Mouse (Mus musculus) kidney, embryonic 16.5 days (tissue): ENCODE measurements around the gene Gpld1. TPM values are rescaled to one million over a fixed set of nuclear protein-coding genes. Genes with fewer than 3 reads are reported as not detected.

Source experiments
- ATAC-seq: fragments of 200-750 bp; cut with Nextera tagmentation; 2 replicates; pipeline ENCODE4 v1.8.0; 2017; ENCODE audit warnings: moderate TSS enrichment; ENCODE audit not compliant: low FRiP score, low TSS enrichment
- H3K27ac ChIP-seq: fragments of 300-500 bp; sonication (generic); 2 replicates; pipeline ENCODE4 v1.5.1; 2014; ENCODE audit warnings: low read length
- H3K27me3 ChIP-seq: fragments of 300-500 bp; sonication (generic); 2 replicates; pipeline ENCODE4 v1.6.1; 2014; ENCODE audit warnings: low read length, control low read depth, mixed read lengths; ENCODE audit not compliant: insufficient read depth
- H3K36me3 ChIP-seq: fragments of 300-500 bp; sonication (generic); 2 replicates; pipeline ENCODE4 v1.6.1; 2014; ENCODE audit warnings: low read length, control low read depth, mixed read lengths; ENCODE audit not compliant: insufficient read depth
- H3K4me1 ChIP-seq: fragments of 300-500 bp; sonication (generic); 2 replicates; pipeline ENCODE4 v1.6.1; 2014; ENCODE audit warnings: low read length, control low read depth, mixed read lengths; ENCODE audit not compliant: insufficient read depth
- H3K4me2 ChIP-seq: fragments of 300-500 bp; sonication (generic); replicated peaks from 2 replicates; pipeline ENCODE4 v1.6.1; 2014; ENCODE audit warnings: low read depth, low read length
- H3K4me3 ChIP-seq: fragments of 300-500 bp; sonication (generic); 2 replicates; pipeline ENCODE4 v1.5.1; 2014; ENCODE audit warnings: mild to moderate bottlenecking, low read length
- H3K9ac ChIP-seq: fragments of 300-500 bp; sonication (generic); replicated peaks from 2 replicates; pipeline ENCODE4 v1.6.1; 2014; ENCODE audit warnings: low read length
- H3K9me3 ChIP-seq: fragments of 300-500 bp; sonication (generic); 2 replicates; pipeline ENCODE4 v1.6.1; 2016; ENCODE audit warnings: low read length, control low read depth
- WGBS: fragments of 180-500 bp; shearing (Covaris S2); extraction: QIAGEN DNeasy Blood & Tissue Kit; methylation state at CpG from one replicate; pipeline ENCODE4 v1.1.7; 2014; 5-methylcytosine and 5-hydroxymethylcytosine counted together
- polyA plus RNA-seq: library from polyadenylated mRNA; unstranded; fragments of >200 nt; fragmentation: Nextera tagmentation; extraction: Ambion mirVana; gene quantifications from 2 replicates; pipeline ENCODE4 v1.2.1, GENCODE M21; 2015

Gene Gpld1
- polyA plus RNA-seq, 1 experiment from 2014 or later, result 0.92 TPM

DNA sequence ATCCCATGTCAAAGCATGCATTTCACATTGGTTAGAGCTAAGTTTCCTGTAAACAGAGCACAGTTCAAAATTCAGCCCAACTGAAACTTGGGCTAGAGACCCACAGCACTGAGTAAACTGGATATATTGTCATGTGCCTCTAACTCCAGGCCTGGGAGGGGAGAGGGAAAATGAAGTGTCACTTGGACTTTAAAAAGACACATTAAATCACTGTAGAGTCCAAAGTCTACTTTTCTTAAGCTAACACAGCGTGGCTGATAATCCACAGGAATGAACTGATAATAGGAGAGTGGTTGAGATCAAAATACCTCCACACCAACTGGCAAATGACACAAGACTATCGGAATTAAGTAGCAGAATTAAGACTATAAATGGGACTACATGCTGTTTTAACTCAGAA is 56.6 kb downstream of the Gpld1 start:
- Histone ChIP-seq H3K9me3 (no peaks in the 10 kb centered on the region), H3K4me2 (no peak overlapping the region), H3K9ac (no peak overlapping the region), H3K27me3 (no peaks in the 10 kb centered on the region), H3K27ac (no peak overlapping the region), H3K36me3 (peaks cover 69% of the 10 kb centered on the region), H3K4me1 (no peaks in the 10 kb centered on the region), H3K4me3 (no peak overlapping the region)
- WGBS, result 92% methylated on average over 2 of the region's 2 CpGs
- no peak for ATAC-seq

DNA sequence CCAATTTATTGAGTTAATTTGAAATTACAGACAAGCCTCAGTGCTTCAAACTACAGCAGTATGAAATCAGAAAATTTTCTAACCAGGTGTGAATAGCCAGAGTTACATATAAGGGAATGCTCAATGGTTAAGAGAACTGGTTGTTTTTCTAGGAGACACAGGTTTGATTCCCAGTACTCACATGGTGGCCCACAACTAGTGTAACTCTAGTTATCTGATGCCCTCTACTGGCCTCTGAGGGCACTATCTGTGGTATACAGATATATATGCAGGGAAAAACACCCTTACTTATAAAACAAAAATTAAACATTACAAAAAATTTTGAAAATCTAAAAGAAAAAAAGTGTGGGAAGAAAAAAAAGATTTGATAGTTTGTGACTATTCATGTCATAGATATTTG is 60.0 kb downstream of the Gpld1 start:
- no peaks in the 10 kb centered on the region for H3K27me3 ChIP-seq
- peaks cover 3% of the 10 kb centered on the region; the same call in 1 of the 2 replicates for H3K9me3 ChIP-seq
- no peak overlapping the region for H3K4me2 ChIP-seq
- peaks cover 56% of the 10 kb centered on the region for H3K36me3 ChIP-seq
- no peak overlapping the region for H3K27ac ChIP-seq
- H3K4me1 ChIP-seq, result no peaks in the 10 kb centered on the region
- H3K9ac ChIP-seq, result no peak overlapping the region
- H3K4me3 ChIP-seq, result no peak overlapping the region
- ATAC-seq, result no peak

DNA sequence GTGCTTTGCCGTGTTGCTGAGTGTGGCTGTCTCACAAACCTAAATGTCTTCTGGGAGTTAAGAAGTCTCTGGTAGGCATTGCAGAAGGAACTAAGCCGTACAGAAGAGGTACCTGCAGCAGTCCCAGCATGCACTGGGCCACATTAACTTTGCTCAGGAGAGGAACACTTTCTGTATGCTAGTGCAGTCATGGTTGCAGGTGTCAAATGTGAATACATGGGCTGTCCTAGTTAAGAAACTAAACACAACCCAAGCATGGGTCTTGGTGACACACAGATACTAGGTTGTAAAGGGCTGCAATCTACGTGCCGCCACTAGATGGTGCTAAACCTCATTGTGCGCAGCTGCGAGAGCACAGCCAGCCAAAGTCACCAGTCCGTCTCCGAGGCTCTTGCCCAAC is 64.2 kb downstream of the Gpld1 start:
- H3K36me3 ChIP-seq, result peaks cover 35% of the 10 kb centered on the region
- H3K4me2 ChIP-seq, result no peak overlapping the region
- ATAC-seq, result no peak
- WGBS, result 84% methylated on average over 6 of the region's 8 CpGs
- no peak overlapping the region for H3K4me3 ChIP-seq
- H3K9me3 ChIP-seq, result peaks cover 3% of the 10 kb centered on the region; the same call in 1 of the 2 replicates
- no peak overlapping the region for H3K9ac ChIP-seq
- H3K27me3 ChIP-seq, result no peaks in the 10 kb centered on the region
- no peak overlapping the region for H3K27ac ChIP-seq
- no peaks in the 10 kb centered on the region for H3K4me1 ChIP-seq

DNA sequence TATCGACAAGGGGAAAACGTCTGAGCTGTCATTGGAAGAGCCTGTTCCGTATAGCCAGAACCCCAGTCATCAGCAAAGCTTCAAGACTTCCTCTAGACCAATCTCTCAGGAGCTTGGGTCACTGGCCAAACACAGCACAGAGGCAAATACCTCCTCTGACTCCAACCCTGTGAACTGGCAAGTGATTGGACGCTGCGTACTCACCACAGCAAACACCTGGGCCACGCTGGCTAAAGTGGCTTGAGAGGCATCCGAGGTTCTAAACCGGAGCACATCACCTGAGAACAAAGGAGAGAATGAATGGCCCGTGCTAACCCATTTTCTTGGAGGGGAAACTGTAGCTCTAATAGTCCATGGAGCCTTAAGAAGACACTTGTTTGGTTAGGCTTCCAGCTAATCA is 75.4 kb downstream of the Gpld1 start:
- H3K4me1 ChIP-seq, result peaks cover 16% of the 10 kb centered on the region
- H3K36me3 ChIP-seq, result 0 out of 2 replicates have a peak, but pooled peaks cover 3% of the 10 kb centered on the region
- no peaks in the 10 kb centered on the region for H3K9me3 ChIP-seq
- H3K27me3 ChIP-seq, result no peaks in the 10 kb centered on the region
- H3K4me3 ChIP-seq, result no peak overlapping the region
- 92% methylated on average over 9 of the region's 9 CpGs for WGBS
- ATAC-seq, result no peak
- H3K27ac ChIP-seq, result no peak overlapping the region
- peak overlapping the region; percentile 92 for H3K4me2 ChIP-seq
- H3K9ac ChIP-seq, result no peak overlapping the region

DNA sequence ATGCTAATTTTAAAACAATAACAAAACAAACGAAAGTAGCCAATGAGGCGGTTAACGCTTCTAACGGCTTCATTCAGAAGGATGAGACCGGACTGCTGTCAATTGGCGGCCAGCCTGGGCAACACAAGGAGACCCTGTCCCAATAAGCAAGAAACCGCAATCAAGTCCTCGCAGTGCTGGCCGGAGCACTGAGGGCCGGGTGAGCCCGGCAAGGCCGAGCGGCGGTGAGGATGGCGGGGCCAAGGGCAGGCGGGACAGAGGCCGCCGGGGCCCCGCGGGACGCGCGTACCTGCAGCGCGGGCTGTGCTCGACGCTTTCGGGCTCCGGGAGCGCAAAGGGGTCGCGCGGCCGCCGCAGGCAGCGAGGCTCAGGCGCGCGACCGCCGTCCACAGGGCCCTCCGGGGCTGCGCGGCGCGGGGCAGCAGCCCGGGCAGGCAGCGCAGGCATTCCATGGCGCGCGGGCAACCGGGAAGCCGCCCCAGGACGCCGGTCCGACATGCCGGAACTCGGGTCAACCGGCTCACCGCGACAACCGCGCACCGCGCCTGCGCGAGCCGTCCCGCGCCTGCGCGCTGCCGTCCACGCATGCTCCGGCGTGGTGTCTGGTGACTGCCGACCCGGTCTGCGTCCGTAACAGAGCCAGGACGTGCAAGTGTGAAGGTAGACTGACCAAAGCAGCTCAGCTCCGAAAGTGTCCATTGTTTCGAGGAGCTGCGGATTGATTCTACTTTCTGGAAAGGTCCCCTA is 77.0 kb downstream of the Gpld1 start, which contains the start of gene Mrs2:
TSS of gene Mrs2 (minus strand) at position 587 of the 747 bp plus-strand sequence.
- no peaks in the 10 kb centered on the region for H3K9me3 ChIP-seq
- H3K27ac ChIP-seq, result peak within 1 kb of the TSS; percentile 84
- under 1% methylated on average over 70 of the region's 84 CpGs for WGBS
- peak within 1 kb of the TSS; percentile 92 for H3K4me2 ChIP-seq
- H3K36me3 ChIP-seq, result 0 out of 2 replicates have a peak, but pooled peaks cover 3% of the 10 kb centered on the region
- peak; percentile 96 for ATAC-seq
- peak within 1 kb of the TSS; percentile 93 for H3K4me3 ChIP-seq
- H3K4me1 ChIP-seq, result peaks cover 18% of the 10 kb centered on the region
- no peaks in the 10 kb centered on the region for H3K27me3 ChIP-seq
- peak within 1 kb of the TSS; percentile 92 for H3K9ac ChIP-seq

DNA sequence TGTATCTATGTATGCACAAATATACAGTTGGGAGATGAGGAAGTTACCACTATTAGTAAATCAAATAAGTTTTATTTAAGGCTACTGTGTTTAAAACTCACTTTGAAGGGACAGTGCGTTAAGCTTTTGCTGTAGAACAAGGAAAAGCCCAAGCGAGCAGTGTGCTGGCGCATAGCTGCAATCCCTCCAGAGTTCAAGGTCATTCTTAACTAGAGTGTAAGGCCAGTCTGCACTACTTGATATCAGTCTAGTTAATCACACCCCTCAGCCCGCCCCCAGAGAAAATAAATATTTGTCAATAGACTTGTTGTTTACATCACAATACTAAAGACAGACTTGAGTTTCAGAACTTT is 77.6 kb downstream of the Gpld1 start:
- H3K4me2 ChIP-seq, result peak overlapping the region; percentile 92
- H3K4me3 ChIP-seq, result peak overlapping the region; percentile 93
- WGBS, result 40% methylated on average over 4 of the region's 4 CpGs
- H3K9me3 ChIP-seq, result no peaks in the 10 kb centered on the region
- no peaks in the 10 kb centered on the region for H3K27me3 ChIP-seq
- H3K4me1 ChIP-seq, result peaks cover 23% of the 10 kb centered on the region
- peak overlapping the region; percentile 84 for H3K27ac ChIP-seq
- peak overlapping the region; percentile 92 for H3K9ac ChIP-seq
- ATAC-seq, result no peak
- 0 out of 2 replicates have a peak, but pooled peaks cover 3% of the 10 kb centered on the region for H3K36me3 ChIP-seq

DNA sequence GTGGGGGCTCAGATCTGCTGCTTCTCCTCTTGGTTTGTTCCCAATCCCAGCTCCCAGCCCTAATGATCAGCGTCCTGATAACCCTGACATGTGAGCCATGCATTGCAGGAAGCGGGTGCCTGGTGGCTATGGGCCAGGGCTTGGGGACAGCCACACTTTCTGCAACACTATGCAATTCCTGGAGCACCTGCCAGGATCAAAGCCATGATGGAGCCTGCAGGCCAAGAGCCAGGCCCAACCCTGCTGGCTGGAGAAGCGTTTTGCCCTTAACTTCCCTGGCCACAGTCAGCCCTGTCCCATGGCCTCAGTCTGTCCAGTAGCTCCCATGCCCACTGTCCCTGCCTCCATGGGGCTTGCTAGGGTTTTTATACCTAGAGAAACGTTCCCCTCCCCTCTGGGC is 79.4 kb downstream of the Gpld1 start:
- no peak for ATAC-seq
- 64% methylated on average over 4 of the region's 4 CpGs for WGBS
- no peak overlapping the region for H3K9ac ChIP-seq

DNA sequence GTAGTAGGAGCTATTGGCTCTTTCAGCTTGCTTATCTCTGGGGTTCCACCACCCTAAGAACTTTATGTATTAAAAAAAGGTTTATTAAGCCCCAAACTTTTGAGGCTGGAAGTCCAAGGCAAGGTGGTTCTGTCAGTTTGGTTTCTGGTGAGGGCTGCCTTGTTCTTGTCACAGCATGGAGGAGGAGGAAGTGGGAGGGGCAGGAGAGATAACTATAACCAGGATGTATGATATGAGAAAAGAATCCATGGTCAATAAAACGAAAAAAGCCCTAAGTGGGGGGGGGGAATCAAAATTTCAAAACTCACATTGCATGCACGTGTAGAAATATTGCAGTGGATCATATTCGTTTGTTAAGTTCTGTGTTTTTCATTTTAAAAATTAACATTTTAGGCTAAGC is 80.2 kb downstream of the Gpld1 start:
- Histone ChIP-seq H3K4me1 (peaks cover 23% of the 10 kb centered on the region), H3K36me3 (no peaks in the 10 kb centered on the region), H3K4me3 (no peak overlapping the region), H3K9me3 (no peaks in the 10 kb centered on the region), H3K4me2 (no peak overlapping the region), H3K9ac (no peak overlapping the region), H3K27me3 (no peaks in the 10 kb centered on the region), H3K27ac (no peak overlapping the region)
- ATAC-seq, result no peak
- WGBS, result 79% methylated on average over 3 of the region's 3 CpGs

More for the DNA sequence above, 79.4 kb downstream of the Gpld1 start:
- no peaks in the 10 kb centered on the region for H3K27me3 ChIP-seq
- no peak overlapping the region for H3K4me3 ChIP-seq
- no peaks in the 10 kb centered on the region for H3K9me3 ChIP-seq
- no peak overlapping the region for H3K27ac ChIP-seq
- no peaks in the 10 kb centered on the region for H3K36me3 ChIP-seq
- H3K4me1 ChIP-seq, result peaks cover 23% of the 10 kb centered on the region
- H3K4me2 ChIP-seq, result no peak overlapping the region

DNA sequence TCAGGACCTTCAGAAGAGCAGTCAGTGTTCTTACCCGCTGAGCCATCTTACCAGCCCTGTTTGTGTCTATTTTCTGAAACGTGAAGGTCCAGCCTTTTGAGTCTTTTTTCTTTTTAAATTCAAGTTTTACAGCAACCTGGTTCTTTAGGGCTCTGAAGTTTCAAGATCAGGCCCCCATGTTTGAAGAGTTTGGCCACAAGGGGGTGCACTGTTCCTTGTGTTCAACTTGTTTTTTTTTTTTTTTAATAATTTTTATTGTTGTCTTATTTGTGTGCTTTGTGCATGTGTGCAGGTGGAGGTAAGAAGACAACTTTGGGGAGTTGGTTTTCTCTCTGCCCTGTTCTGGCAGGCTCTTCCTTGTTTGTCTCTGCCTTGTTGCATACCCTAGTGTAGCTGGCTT is 81.7 kb downstream of the Gpld1 start:
- ATAC-seq, result no peak
- H3K27ac ChIP-seq, result no peak overlapping the region
- 21% methylated on average over 2 of the region's 2 CpGs for WGBS

DNA sequence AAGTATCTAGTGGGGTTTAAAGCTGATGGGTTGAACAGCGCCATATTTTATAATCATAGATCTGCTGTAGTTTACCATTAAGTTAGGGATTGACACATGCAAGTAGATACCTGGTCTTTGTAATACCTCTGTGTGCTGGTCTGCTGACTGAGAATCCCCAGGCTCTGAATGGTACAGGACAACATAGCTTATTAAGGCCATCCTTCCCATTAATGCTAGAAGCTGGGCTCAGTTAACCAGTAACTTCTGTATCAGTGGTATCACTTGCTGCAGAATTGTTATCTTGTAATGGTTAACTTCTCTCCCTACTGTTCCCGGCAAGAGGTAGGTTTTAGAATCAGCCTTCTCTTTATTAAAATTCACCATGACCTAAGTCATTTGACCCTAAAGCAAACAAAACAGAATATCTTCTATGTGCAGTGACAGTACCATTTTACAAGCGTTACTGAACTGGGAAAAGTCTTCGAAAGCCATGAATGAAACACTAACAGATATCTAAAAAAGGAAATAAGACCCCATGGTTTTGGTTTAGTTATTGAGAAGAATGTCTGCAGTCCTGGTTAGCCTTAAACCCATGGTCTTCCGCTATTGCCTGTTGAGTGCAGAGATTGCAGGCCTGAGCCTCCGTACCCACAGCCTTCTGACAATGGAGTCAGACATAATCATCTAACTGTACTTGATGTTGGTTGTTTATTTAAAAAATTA is 83.6 kb downstream of the Gpld1 start:
- Histone ChIP-seq H3K4me2 (no peak overlapping the region), H3K4me1 (0 out of 2 replicates have a peak, but pooled peaks cover 7% of the 10 kb centered on the region), H3K4me3 (no peak overlapping the region), H3K27me3 (no peaks in the 10 kb centered on the region), H3K9me3 (no peaks in the 10 kb centered on the region), H3K36me3 (no peaks in the 10 kb centered on the region), H3K9ac (no peak overlapping the region), H3K27ac (peak overlapping the region; percentile 40; the same call in 1 of the 2 replicates)
- ATAC-seq, result peak; percentile 80
- 68% methylated on average over 6 of the region's 6 CpGs for WGBS

More for the DNA sequence above, 81.7 kb downstream of the Gpld1 start:
- no peaks in the 10 kb centered on the region for H3K27me3 ChIP-seq
- no peaks in the 10 kb centered on the region for H3K36me3 ChIP-seq
- no peak overlapping the region for H3K4me3 ChIP-seq
- H3K4me2 ChIP-seq, result no peak overlapping the region
- no peaks in the 10 kb centered on the region for H3K9me3 ChIP-seq
- H3K4me1 ChIP-seq, result peaks cover 12% of the 10 kb centered on the region; the same call in 1 of the 2 replicates
- no peak overlapping the region for H3K9ac ChIP-seq
